Mouse (Mus musculus): Measurements from ENCODE around the gene Prr22. TPM values are rescaled to one million over a fixed set of nuclear protein-coding genes. Genes with fewer than 3 reads are reported as not detected.

Prr22 gene
- polyA plus RNA-seq, 1 experiment = not detected

DNA sequence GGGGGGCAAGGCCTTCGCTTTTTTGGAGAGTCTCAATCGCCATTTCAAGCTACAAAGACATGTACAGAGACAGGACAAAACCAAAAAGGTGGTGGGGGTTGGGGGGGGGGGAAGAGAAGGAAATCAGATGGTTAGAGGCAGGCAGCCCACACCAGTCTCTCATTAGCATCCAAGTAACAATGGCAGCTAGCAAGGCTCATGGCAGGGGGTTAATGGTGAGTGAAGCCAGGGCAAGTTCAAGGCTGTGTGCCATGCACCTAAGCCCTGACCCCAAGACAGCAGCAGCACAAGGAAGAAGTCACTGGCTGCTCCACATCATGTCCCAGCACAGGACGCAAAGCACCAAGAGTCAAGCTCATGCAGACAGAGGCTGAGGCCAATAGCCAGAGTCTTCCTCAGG lies 29.2 kb downstream of the Prr22 start:
- Histone ChIP-seq H3K4me1 (ENCODE audit: control insufficient read depth, insufficient read depth, low read length) (no peaks in the 10 kb centered on the region), H3K4me3 (ENCODE audit: insufficient read depth, low read length) (no peak overlapping the region), H3K27ac (ENCODE audit: insufficient read depth, low read length) (no peak overlapping the region)
- TF ChIP-seq POLR2A (IDR thresholded peaks at IDR 0.05; ENCODE audit: low read depth, low read length) = no peak
- no peak for TF ChIP-seq CTCF (IDR thresholded peaks at IDR 0.05; ENCODE audit: borderline replicate concordance, insufficient read depth, low read length)

DNA sequence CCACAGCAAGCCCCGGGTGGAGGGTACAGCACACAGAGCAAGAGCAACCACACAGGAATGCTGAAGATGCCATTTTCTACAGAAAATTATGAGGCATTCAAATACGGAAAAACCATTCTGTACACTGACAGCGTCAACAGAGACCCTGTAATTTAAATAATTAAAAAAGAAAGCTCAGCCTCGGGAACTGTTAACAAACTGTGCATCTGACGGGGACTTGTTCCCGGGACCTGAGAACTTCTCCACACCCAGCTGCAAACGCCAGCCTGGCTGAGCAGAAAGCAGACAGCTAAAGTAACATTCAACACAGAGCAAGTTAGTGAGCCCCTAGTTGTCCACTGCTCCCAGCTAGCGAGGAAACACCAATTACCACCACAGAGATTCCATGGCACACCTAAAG lies 32.0 kb downstream of the Prr22 start:
- no peak for TF ChIP-seq CTCF (IDR thresholded peaks at IDR 0.05; ENCODE audit: borderline replicate concordance, insufficient read depth, low read length)
- Histone ChIP-seq H3K27ac (ENCODE audit: insufficient read depth, low read length) (no peak overlapping the region), H3K4me1 (ENCODE audit: control insufficient read depth, insufficient read depth, low read length) (no peaks in the 10 kb centered on the region), H3K4me3 (ENCODE audit: insufficient read depth, low read length) (no peak overlapping the region)

DNA sequence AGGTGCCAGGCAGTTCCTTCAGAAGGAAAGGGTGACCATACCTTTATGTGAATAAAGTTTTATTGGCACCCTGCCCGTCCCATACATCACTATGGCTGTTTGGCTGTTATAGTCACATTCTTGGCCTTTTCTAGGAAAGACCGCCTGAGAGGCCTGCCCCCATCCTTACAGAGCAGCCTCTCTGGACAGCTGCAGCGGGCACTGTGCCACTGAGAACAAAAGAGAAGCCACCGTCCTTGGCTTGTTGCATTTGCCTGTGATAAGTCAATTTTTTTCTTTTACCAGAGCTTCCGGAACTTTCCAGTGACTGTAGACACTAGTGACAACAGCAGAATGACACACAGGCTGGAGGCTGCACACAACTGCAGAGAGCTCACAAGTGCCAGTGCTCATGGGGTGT lies 34.9 kb downstream of the Prr22 start:
- Histone ChIP-seq H3K4me3 (ENCODE audit: insufficient read depth, low read length) (no peak overlapping the region), H3K27ac (ENCODE audit: insufficient read depth, low read length) (no peak overlapping the region), H3K4me1 (ENCODE audit: control insufficient read depth, insufficient read depth, low read length) (0 out of 2 replicates have a peak, but pooled peaks cover 3% of the 10 kb centered on the region)
- TF ChIP-seq CTCF (IDR thresholded peaks at IDR 0.05; ENCODE audit: borderline replicate concordance, insufficient read depth, low read length) = no peak
- no peak for TF ChIP-seq POLR2A (IDR thresholded peaks at IDR 0.05; ENCODE audit: low read depth, low read length)

DNA sequence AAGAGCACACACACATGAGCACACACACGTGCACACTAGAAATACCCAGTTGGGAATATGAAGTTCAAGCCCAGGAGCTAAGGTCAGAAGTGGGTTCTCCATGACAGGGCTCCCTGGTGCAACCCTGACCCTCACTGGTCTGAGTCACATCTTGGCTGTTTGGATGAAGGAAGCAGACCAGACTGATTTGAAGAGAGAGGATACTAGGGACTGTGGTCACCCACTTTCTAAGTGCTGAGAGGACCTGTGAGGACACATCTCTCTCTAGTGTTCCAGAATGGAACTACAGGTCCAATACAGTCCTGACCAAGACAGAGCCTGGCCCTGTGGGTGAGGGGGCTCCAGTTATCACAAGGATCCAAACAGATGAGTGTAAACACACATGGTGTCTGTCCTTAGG lies 35.7 kb downstream of the Prr22 start:
- no peak overlapping the region for H3K4me3 ChIP-seq (ENCODE audit: insufficient read depth, low read length)
- H3K4me1 ChIP-seq (ENCODE audit: control insufficient read depth, insufficient read depth, low read length) = peaks cover 6% of the 10 kb centered on the region; the same call in 1 of the 2 replicates
- TF ChIP-seq POLR2A (IDR thresholded peaks at IDR 0.05; ENCODE audit: low read depth, low read length) (no peak), CTCF (IDR thresholded peaks at IDR 0.05; ENCODE audit: borderline replicate concordance, insufficient read depth, low read length) (no peak)
- H3K27ac ChIP-seq (ENCODE audit: insufficient read depth, low read length) = no peak overlapping the region

DNA sequence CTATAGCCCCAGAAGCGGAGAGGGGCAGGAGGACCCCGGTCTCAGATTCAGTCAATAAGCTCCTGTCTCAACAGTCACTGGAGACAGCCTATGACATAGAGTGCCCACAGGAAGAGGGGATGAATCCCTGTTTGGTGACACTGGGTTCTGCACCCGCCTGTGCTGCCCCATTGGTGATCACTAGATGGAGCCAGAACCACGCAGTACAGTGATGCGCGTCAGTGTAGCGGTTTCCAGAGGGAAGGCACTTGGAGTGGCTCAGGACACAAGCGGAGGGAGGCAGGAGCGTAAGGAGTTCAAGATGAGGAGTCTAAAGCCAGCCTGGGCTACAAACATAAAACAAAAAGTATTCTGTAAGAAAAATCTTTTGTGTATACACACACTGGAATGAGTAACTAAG lies 38.5 kb downstream of the Prr22 start:
- Histone ChIP-seq H3K27ac (ENCODE audit: insufficient read depth, low read length) (no peak overlapping the region), H3K4me3 (ENCODE audit: insufficient read depth, low read length) (no peak overlapping the region), H3K4me1 (ENCODE audit: control insufficient read depth, insufficient read depth, low read length) (peaks cover 6% of the 10 kb centered on the region; the same call in 1 of the 2 replicates)
- TF ChIP-seq POLR2A (IDR thresholded peaks at IDR 0.05; ENCODE audit: low read depth, low read length) (no peak), CTCF (IDR thresholded peaks at IDR 0.05; ENCODE audit: borderline replicate concordance, insufficient read depth, low read length) (peak; percentile 100)

DNA sequence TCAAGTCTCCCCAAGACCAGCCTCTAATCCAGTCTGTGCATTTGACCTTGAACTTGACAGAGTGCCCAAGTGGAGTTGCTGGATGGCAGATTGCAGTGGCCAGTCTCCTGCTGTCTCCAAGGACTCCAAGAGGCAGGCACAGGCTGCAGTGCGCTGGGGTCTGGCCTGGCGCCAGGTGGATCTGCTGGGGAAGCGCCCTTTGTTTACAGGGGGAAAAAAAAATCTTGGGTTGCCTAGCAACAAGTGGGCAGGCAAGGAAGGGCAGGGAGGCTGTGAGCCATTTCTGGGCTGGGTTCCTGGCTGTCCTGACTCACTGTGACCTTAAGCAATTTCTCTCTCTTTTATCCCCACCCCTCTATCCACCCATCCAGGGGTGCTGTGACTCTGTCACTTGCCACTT lies 40.2 kb downstream of the Prr22 start:
- Histone ChIP-seq H3K27ac (ENCODE audit: insufficient read depth, low read length) (no peak overlapping the region), H3K4me1 (ENCODE audit: control insufficient read depth, insufficient read depth, low read length) (peaks cover 6% of the 10 kb centered on the region; the same call in 1 of the 2 replicates), H3K4me3 (ENCODE audit: insufficient read depth, low read length) (no peak overlapping the region)
- no peak for TF ChIP-seq POLR2A (IDR thresholded peaks at IDR 0.05; ENCODE audit: low read depth, low read length)
- no peak for TF ChIP-seq CTCF (IDR thresholded peaks at IDR 0.05; ENCODE audit: borderline replicate concordance, insufficient read depth, low read length)

DNA sequence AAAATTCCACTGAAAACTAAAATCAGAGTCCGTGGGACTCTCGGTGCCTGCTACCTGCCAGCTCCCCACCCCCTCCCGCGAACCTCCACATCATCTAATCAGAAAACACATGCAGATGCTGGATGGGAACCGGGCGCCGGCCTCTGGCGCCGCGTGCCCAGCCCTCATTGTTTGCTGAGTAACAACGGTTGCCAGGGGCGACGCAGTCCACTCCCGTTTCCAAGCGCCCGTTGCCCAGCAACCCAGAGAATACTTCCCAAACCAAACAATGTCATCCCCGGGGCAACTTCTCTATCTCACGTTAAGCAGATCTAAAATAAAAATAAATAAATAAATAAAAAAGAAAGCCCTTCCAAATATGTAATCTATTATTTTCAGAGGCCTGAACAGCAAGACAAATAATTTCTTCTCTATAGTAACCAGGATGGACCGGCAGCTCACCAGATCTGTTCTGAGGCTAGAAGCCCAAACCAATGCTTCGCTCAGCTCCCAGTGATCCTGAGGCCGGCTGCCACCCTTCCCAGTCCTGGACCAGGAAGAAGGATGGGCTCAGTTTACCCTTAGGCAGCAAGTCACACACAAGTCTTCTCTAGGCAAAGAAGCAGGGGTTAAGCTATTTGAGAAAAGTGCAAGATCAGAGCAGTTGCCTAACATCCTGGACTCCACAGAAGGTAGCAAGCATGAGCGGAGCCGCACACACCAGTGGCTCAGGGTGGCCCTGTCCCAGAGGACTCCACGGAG lies 44.4 kb downstream of the Prr22 start:
- TF ChIP-seq CTCF (IDR thresholded peaks at IDR 0.05; ENCODE audit: borderline replicate concordance, insufficient read depth, low read length) (no peak), POLR2A (IDR thresholded peaks at IDR 0.05; ENCODE audit: low read depth, low read length) (no peak)
- no peak overlapping the region for H3K27ac ChIP-seq (ENCODE audit: insufficient read depth, low read length)
- peaks cover 6% of the 10 kb centered on the region; the same call in 1 of the 2 replicates for H3K4me1 ChIP-seq (ENCODE audit: control insufficient read depth, insufficient read depth, low read length)
- H3K4me3 ChIP-seq (ENCODE audit: insufficient read depth, low read length) = no peak overlapping the region

DNA sequence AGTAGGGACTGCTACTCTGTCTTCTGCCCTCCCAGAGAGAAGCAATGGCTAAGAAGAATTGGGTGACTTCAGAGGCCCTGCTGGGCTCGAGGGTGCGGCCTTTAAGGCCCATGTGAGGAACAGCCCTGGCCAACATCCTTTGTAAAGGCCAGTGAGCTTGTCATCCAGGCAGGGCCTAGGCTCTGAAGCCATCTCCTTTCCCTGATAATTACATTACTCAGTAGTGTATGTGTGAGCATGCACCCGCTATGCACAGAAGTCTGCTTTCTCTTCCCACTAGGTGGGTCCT lies 45.0 kb downstream of the Prr22 start:
- H3K27ac ChIP-seq (ENCODE audit: insufficient read depth, low read length) = no peak overlapping the region
- TF ChIP-seq POLR2A (IDR thresholded peaks at IDR 0.05; ENCODE audit: low read depth, low read length) (no peak), CTCF (IDR thresholded peaks at IDR 0.05; ENCODE audit: borderline replicate concordance, insufficient read depth, low read length) (no peak)
- peaks cover 2% of the 10 kb centered on the region; the same call in 1 of the 2 replicates for H3K4me1 ChIP-seq (ENCODE audit: control insufficient read depth, insufficient read depth, low read length)
- no peak overlapping the region for H3K4me3 ChIP-seq (ENCODE audit: insufficient read depth, low read length)

DNA sequence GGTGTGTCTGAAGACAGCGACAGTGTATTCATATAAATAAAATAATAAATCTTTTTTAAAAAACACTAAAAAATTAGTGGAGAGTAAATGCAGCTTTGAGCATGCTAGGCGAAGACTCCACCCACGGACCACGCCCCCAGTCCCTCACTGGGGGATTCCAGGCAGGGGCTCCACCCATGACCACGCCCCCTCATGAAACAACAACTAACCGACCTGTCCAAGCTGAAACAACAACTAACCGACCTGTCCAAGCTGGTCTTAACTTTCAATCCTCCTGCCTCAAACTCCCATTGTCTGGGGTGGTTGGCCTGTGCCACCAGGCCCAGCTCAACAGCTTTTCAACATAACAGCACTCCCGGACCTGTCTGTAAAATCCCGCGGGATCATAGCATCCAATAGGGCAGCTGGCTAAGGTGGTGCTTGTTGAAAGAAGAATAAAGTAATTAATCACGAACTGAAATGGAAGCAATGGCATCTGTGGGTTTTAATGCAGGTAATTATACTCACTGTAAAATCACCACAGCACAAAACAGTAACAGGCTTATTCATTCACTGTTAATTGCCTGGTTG lies 48.1 kb downstream of the Prr22 start:
- H3K4me3 ChIP-seq (ENCODE audit: insufficient read depth, low read length) = no peak overlapping the region
- H3K4me1 ChIP-seq (ENCODE audit: control insufficient read depth, insufficient read depth, low read length) = no peaks in the 10 kb centered on the region
- no peak overlapping the region for H3K27ac ChIP-seq (ENCODE audit: insufficient read depth, low read length)
- TF ChIP-seq CTCF (IDR thresholded peaks at IDR 0.05; ENCODE audit: borderline replicate concordance, insufficient read depth, low read length) (no peak), POLR2A (IDR thresholded peaks at IDR 0.05; ENCODE audit: low read depth, low read length) (no peak)

DNA sequence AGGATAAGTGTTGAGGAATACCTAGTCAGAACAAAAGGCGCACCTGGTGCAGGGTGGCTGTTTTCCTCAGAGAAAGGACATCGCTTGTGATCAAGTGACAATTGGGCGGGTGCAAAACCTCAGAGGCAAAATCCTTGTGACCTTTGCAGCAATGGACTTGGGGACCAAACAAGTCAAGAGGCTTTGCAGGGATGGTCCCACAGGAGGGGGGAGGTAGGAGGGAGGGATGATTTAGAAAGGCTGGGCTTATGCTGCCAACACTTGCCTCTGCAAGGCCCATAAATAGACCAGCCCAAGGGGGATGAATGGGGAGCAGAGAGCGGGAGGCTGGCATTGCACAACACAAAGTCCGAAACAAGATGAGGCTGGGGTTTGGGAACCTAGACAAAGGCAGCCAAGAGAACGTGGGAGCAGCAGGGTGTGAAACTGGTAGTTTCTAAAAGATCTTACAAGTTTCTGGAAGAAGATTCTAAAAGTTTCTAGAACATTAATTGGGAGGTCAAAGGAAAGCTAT lies 49.0 kb downstream of the Prr22 start:
- Histone ChIP-seq H3K27ac (ENCODE audit: insufficient read depth, low read length) (no peak overlapping the region), H3K4me1 (ENCODE audit: control insufficient read depth, insufficient read depth, low read length) (no peaks in the 10 kb centered on the region), H3K4me3 (ENCODE audit: insufficient read depth, low read length) (no peak overlapping the region)
- no peak for TF ChIP-seq CTCF (IDR thresholded peaks at IDR 0.05; ENCODE audit: borderline replicate concordance, insufficient read depth, low read length)
- TF ChIP-seq POLR2A (IDR thresholded peaks at IDR 0.05; ENCODE audit: low read depth, low read length) = no peak
